Mouse (Mus musculus) intestine, embryonic 16.5 days (tissue): ENCODE measurements around the gene Bco2. TPM values are rescaled to one million over a fixed set of nuclear protein-coding genes. Genes with fewer than 3 reads are reported as not detected.

Experiments used
- ATAC-seq: fragments of 200-750 bp; cut with Nextera tagmentation; 2 replicates; pipeline ENCODE4 v1.8.0; 2017; ENCODE audit warnings: moderate TSS enrichment, moderate library complexity
- H3K27ac ChIP-seq: fragments of 300-500 bp; sonication (generic); 2 replicates; pipeline ENCODE4 v1.5.1; 2014; ENCODE audit warnings: mild to moderate bottlenecking, low read length
- H3K27me3 ChIP-seq: fragments of 300-500 bp; sonication (generic); replicated peaks from 2 replicates; pipeline ENCODE4 v1.6.1; 2014; ENCODE audit warnings: low read length, control low read depth, mixed read lengths; ENCODE audit not compliant: control insufficient read depth, insufficient read depth
- H3K36me3 ChIP-seq: fragments of 300-500 bp; sonication (generic); 2 replicates; pipeline ENCODE4 v1.6.1; 2014; ENCODE audit warnings: low read length, control low read depth; ENCODE audit not compliant: control insufficient read depth, insufficient read depth
- H3K4me1 ChIP-seq: fragments of 300-500 bp; sonication (generic); 2 replicates; pipeline ENCODE4 v1.6.1; 2014; ENCODE audit warnings: low read length, control low read depth, mixed read lengths; ENCODE audit not compliant: control insufficient read depth, insufficient read depth
- H3K4me2 ChIP-seq: fragments of 300-500 bp; sonication (generic); 2 replicates; pipeline ENCODE4 v1.6.1; 2014; ENCODE audit warnings: low read depth, low read length, control low read depth
- H3K4me3 ChIP-seq: fragments of 300-500 bp; sonication (generic); 2 replicates; pipeline ENCODE4 v1.5.1; 2014; ENCODE audit warnings: mild to moderate bottlenecking, low read length
- H3K9ac ChIP-seq: fragments of 300-500 bp; sonication (generic); 2 replicates; pipeline ENCODE4 v1.6.1; 2014; ENCODE audit warnings: low read depth, low read length
- H3K9me3 ChIP-seq: fragments of 300-500 bp; sonication (generic); 2 replicates; pipeline ENCODE4 v1.6.1; 2016; ENCODE audit warnings: low read length, control low read depth; ENCODE audit not compliant: control insufficient read depth
- WGBS: fragments of 180-500 bp; shearing (Covaris S2); extraction: QIAGEN DNeasy Blood & Tissue Kit; methylation state at CpG from one replicate; pipeline ENCODE4 v1.1.7; 2014; 5-methylcytosine and 5-hydroxymethylcytosine counted together
- polyA plus RNA-seq: library from polyadenylated mRNA; unstranded; fragments of >200 nt; fragmentation: Nextera tagmentation; extraction: Ambion mirVana; gene quantifications from 2 replicates; pipeline ENCODE4 v1.2.1, GENCODE M21; 2015

Gene Bco2
- polyA plus RNA-seq = 7.6 and 10.4 TPM in 2 replicates

DNA sequence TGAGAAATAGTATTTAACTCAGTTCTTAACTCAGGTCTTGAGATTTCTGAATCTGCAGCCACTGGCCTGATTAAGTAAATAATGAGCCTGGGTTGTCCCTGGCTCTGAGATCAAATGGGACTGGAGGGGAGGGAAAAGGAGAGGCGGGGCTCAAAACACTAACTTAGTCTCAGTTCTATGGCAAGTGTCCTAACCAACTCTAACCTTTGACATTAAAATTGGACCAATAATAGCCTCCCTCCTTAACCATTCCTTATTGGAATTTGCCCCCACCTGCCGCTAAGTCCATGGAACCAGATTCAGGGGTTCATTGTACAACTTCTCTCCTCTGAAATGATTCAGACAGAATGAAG, at the start of gene Bco2:
Gene Bco2, minus strand, starts transcription at position 88 of the 353 bp plus-strand sequence.
- Histone ChIP-seq H3K9ac (peak within 1 kb of the TSS; percentile 61), H3K4me2 (peak within 1 kb of the TSS; percentile 51), H3K4me3 (peak within 1 kb of the TSS; percentile 32), H3K9me3 (no peaks in the 10 kb centered on the region), H3K27me3 (no peaks in the 10 kb centered on the region), H3K27ac (peak within 1 kb of the TSS; percentile 88), H3K4me1 (0 out of 2 replicates have a peak, but pooled peaks cover 9% of the 10 kb centered on the region), H3K36me3 (no peaks in the 10 kb centered on the region)
- ATAC-seq = peak; percentile 66
- 43% methylated on average over 2 of the region's 2 CpGs for WGBS

DNA sequence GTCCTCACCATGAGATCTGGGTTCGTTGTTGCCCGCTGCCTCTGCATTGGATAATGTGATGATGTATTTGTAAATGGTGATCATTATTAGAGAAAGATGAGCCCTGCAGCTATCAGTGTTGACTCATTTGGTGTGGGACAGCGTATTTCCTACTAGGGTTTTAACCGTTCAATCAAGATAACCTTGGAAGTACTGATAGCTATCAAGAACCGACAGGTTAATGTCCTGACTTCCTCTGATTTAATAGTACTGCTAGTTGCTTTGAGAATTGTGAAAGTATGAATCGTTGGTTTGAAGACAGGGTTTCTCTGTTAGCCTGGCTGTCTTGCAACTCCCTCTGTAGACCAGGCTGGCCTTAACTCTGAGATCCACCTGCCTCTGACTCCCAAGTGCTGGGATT, 49.4 kb upstream of the Bco2 start:
- 2% methylated on average over 6 of the region's 6 CpGs for WGBS

DNA sequence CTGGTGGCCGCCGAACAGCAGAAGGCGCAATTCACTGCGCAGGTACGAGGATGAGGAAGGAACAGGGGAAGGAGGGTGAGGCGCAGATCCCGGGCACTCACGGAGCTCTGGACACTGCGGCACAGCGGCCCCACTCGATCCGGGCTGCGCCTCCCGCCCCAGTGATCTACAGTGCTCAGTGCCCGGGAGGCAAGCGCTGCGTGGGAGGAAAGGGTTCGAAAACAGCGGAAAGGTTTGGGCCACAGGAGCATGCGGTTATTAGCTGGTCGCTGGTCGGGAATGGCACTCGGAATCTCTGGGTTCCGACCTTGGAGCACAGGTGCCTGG, 49.0 kb upstream of the Bco2 start:
- ATAC-seq = peak; percentile 81
- Histone ChIP-seq H3K4me1 (peaks cover 23% of the 10 kb centered on the region), H3K9ac (peak overlapping the region; percentile 84), H3K4me2 (peak overlapping the region; percentile 62), H3K9me3 (no peaks in the 10 kb centered on the region), H3K36me3 (0 out of 2 replicates have a peak, but pooled peaks cover 2% of the 10 kb centered on the region), H3K27ac (peak overlapping the region; percentile 92), H3K27me3 (no peaks in the 10 kb centered on the region), H3K4me3 (peak overlapping the region; percentile 73)
- WGBS = 0% methylated on average over 24 of the region's 24 CpGs

More for the DNA sequence above, 49.4 kb upstream of the Bco2 start:
- Histone ChIP-seq H3K4me3 (peak overlapping the region; percentile 73), H3K27me3 (no peaks in the 10 kb centered on the region), H3K9ac (peak overlapping the region; percentile 84), H3K27ac (peak overlapping the region; percentile 92), H3K9me3 (no peaks in the 10 kb centered on the region), H3K4me2 (peak overlapping the region; percentile 62), H3K4me1 (peaks cover 23% of the 10 kb centered on the region), H3K36me3 (no peaks in the 10 kb centered on the region)
- ATAC-seq = no peak

DNA sequence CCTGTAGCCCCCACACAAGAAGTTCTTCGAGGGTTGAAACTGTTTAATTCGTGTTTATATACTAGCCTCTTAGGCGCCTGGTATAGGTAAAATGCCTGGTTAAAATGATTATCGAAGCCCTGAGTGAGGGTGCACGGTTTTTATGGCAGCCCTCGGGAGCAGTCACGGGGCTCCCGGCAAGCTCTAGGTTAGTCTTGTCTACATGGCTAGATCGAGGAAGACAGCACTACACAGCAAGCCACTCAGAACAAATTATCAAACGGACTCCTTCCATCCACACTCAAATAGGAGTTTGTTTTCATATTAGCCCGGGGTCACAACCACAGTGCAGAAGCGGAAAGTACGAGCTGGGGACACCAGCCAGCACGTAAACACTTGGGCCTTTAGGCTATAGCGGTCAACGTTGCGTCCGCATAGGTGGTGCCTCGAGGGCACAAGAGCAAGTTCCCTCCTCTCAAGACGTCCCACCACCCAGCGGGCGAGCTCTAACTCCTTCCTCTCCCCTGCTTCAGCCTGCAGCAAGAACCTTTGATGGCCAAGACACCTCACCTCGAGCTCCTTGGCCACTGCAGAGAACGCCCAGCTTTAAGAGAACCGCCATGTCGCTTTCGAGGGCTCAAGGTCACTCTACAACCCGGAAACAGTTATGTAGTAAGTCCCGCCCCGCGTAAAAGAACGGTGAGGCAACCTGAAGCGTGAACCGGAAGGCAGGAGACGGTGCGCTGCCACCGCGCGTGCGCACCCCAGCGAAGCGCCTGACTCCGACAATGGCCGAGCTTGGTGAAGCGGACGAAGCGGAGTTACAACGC, 48.4 kb upstream of the Bco2 start, which contains the start of the genes Sdhd and Timm8b:
Gene Sdhd, minus strand, starts transcription at position 624 of the 809 bp plus-strand sequence.
Gene Timm8b, plus strand, starts transcription at position 722 of the 809 bp plus-strand sequence.
- Histone ChIP-seq H3K27me3 (no peaks in the 10 kb centered on the region), H3K9me3 (no peaks in the 10 kb centered on the region), H3K4me3 (peak within 1 kb of the TSS; percentile 73), H3K36me3 (peaks cover 5% of the 10 kb centered on the region), H3K9ac (peak within 1 kb of the TSS; percentile 84), H3K4me1 (peaks cover 23% of the 10 kb centered on the region), H3K27ac (peak within 1 kb of the TSS; percentile 92), H3K4me2 (peak within 1 kb of the TSS; percentile 83)
- under 1% methylated on average over 48 of the region's 48 CpGs for WGBS
- ATAC-seq = peak; percentile 98

DNA sequence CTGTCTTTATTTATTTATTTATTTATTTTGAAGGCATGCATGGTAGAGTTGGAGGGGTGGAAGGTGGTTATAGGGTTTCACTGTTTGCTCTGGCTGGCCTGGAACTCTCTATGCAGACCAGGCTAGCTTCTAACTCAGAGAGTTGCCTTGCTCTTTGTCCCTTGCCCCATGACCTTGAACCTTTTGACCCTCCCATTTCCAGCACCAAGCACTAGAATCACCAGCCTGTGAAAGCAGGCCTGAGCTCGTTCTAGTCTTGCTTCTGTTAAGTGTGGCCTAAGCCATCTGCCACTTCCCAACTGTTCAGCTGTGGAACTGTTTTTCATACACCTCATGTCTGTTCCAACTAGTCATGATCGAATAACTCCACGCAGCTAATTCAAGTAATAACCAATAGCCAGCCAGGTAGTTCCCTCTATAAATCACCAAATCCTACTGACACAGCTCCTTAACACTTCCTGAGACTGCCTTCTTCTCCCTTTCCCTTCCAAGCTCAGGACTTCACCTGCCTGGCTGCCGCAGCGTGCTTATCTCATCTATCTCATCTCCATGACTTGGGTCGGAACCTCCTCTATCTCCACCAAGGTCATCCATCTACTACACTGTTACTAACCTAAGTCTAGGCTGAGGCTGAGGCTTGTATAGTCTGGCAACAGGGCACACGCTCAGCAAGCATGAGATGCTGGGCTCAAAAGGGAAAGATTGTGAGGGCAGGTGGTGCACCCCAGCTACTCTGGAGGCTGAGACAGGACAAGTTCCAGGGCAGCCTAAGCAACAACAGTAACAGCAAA, 47.3 kb upstream of the Bco2 start:
- 76% methylated on average over 7 of the region's 7 CpGs for WGBS
- Histone ChIP-seq H3K4me3 (peak overlapping the region; percentile 73), H3K36me3 (peaks cover 15% of the 10 kb centered on the region), H3K4me2 (peak overlapping the region; percentile 83), H3K9ac (peak overlapping the region; percentile 84), H3K27me3 (no peaks in the 10 kb centered on the region), H3K9me3 (no peaks in the 10 kb centered on the region), H3K4me1 (peaks cover 23% of the 10 kb centered on the region), H3K27ac (0 out of 2 replicates have a peak overlapping the region, but pooled peaks have one; percentile 4)
- no peak for ATAC-seq

DNA sequence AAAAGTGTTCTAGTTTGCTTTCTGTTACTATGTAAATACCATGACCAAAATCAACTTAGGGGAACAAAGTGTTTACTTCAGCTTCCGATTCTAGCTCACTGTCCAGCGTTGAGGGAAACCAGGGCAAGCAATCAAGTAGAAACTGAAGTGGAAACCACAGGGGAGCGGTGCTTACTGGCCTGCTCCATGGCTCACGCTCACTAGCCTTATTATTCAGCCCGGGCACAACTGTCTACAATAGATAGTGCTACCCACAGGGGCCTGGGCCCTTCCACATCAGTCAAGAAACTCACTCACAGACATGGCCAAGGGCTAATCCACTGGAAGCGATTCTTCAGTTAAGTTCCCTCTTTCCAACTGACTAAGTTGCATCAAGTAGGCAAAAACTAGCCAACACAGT, 46.6 kb upstream of the Bco2 start:
- Histone ChIP-seq H3K4me1 (peaks cover 23% of the 10 kb centered on the region), H3K27ac (no peak overlapping the region), H3K9me3 (no peaks in the 10 kb centered on the region), H3K9ac (0 out of 2 replicates have a peak overlapping the region, but pooled peaks have one; percentile 33), H3K4me3 (no peak overlapping the region), H3K36me3 (peaks cover 21% of the 10 kb centered on the region), H3K4me2 (peak overlapping the region; percentile 83; the same call in 1 of the 2 replicates), H3K27me3 (no peaks in the 10 kb centered on the region)
- 73% methylated on average over 6 of the region's 6 CpGs for WGBS
- ATAC-seq = no peak

DNA sequence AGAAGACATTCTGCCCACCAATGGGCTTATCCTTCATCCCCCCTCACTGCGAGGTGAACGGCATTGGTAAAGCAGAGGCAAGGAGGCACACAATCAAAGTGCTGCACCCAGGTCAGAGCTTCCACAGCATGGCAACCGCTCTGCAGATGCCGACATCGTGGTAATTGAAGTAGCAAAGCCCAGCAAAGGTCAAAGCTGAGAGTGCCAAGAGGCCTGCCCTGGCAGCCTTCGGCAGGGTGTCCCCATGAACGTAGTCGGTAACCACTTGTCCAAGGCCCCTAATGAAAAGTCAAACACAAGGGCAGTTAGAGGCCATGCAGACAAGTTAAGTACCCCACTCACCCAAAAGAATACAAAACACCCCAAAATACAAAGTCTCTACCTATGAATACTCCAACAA, 42.0 kb upstream of the Bco2 start:
- Histone ChIP-seq H3K27ac (no peak overlapping the region), H3K4me3 (no peak overlapping the region), H3K4me2 (no peak overlapping the region), H3K9ac (no peak overlapping the region), H3K27me3 (no peaks in the 10 kb centered on the region), H3K36me3 (peaks cover 26% of the 10 kb centered on the region), H3K9me3 (no peaks in the 10 kb centered on the region), H3K4me1 (peaks cover 9% of the 10 kb centered on the region)
- 95% methylated on average over 8 of the region's 8 CpGs for WGBS
- ATAC-seq = no peak

DNA sequence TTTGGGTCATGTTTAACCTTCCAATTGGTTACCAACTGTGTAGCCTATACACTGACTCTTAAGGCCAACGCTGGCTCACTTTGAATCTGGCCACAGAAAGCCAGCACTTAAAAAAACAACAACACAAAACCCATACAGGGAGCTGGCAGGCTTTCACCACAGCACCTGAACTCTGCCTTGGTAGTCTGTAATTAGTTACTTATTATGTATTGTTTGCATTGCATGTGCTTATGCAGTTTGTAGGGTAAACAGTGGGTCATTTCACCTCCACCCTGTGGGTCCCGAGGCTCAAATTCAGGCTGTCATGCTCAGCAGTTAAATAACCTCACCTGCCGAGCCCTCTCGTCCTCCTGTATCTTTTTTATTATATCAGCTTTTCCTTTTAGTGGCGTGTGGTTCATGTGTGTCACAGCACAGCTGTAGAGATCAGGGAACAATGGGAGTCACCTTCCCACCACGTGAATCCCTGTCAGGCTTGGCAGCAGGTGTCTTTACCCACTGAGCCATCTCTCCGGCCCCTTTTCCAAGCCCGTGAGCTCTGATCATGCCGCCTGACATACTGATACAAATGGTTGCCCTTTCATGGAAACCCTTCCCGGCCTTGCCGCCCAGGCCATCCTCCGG, 39.9 kb upstream of the Bco2 start:
- 50% methylated on average over 12 of the region's 12 CpGs for WGBS
- Histone ChIP-seq H3K4me3 (no peak overlapping the region), H3K27ac (peak overlapping the region; percentile 82), H3K9me3 (no peaks in the 10 kb centered on the region), H3K9ac (no peak overlapping the region), H3K4me1 (peaks cover 3% of the 10 kb centered on the region; the same call in 1 of the 2 replicates), H3K27me3 (no peaks in the 10 kb centered on the region), H3K36me3 (peaks cover 26% of the 10 kb centered on the region), H3K4me2 (no peak overlapping the region)
- ATAC-seq = peak; percentile 83

DNA sequence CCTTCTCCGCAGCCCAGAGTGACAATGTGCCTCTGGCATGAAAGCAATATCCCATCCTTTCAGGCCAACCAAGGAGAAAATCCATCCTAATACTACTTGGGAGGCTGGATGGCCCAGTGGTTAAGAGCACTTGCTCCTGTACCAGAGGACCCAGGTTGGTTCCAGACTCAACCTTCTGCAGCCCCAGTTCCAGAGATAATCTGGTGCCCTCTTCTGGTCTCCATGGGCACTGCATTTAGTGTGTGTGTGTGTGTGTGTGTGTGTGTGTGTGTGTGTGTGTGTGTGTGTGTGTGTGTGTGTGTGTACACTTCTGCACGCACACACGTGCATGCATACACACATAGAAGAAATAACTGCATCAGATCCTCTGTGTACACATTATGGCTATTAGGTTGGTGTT, 38.6 kb upstream of the Bco2 start:
- no peak overlapping the region for H3K4me3 ChIP-seq
- ATAC-seq = no peak
- peaks cover 22% of the 10 kb centered on the region for H3K36me3 ChIP-seq
- no peaks in the 10 kb centered on the region for H3K27me3 ChIP-seq
- 75% methylated on average over 3 of the region's 3 CpGs for WGBS
- no peaks in the 10 kb centered on the region for H3K9me3 ChIP-seq
- peaks cover 3% of the 10 kb centered on the region; the same call in 1 of the 2 replicates for H3K4me1 ChIP-seq
- H3K4me2 ChIP-seq = no peak overlapping the region
- H3K9ac ChIP-seq = no peak overlapping the region
- H3K27ac ChIP-seq = no peak overlapping the region
